Mouse (Mus musculus): ENCODE measurements around the gene Car10.
"Not testable (repeated sequence)": the region's sequence is repeated elsewhere in the genome, so short reads cannot be mapped to it uniquely, and the experiment has no call there.

Gene Car10

DNA sequence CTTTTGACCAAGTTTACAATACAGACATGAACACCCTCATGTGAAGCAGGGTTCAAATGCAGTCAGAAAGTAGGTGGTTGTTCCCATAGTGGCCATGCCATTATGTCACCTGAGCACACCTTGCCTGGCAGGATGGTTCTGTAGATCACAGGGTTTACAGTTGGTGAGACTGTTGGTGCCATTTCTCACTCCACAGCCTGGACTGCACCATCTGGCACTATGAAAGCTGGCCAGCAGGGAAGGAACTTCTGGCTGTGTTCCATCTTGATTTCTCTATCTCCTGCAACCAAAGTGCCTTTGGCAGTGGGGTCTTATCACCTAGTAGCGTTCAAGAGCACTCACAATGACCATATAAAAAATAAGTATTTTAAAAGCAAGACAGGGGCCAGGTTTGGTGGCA is 303.3 kb downstream of the Car10 start:
- not testable (repeated sequence) for DNase-seq

DNA sequence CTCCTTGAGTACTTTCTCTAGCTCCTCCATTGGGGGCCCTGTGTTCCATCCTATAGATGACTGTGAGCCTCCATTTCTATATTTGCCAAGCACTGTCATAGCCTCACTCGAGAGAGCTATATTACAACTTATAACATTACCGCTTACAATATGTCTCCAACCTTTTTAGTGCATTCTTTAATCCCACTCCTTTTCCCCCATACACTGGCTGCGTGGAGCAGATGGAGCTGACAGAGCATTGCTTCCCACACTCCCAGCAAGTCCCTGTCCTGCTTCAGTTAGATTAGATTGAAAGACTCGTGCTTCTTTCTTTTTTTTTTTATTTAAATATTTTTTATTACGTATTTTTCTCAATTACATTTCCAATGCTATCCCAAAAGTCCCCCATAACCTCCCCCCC is 310.2 kb downstream of the Car10 start:
- DNase-seq, result no peak

DNA sequence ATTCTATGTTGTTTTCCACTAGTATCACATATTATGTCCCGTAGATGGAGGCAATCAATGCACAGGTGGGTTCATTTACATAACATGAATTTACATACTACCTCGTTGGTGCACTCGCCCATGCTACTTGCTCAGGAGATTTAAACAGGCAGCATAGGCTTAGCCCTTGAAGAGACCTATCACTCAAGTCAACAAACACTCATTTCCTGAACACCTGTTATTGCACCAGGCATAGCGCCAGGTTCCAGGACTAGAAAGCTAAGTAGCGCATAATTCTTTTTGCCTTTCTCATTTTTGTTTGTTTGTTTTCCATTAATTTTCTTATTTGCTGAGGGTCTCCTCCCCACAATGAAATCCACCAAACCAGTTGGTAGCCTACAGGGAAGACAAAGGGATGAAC is 333.7 kb downstream of the Car10 start:
- no peak for DNase-seq

DNA sequence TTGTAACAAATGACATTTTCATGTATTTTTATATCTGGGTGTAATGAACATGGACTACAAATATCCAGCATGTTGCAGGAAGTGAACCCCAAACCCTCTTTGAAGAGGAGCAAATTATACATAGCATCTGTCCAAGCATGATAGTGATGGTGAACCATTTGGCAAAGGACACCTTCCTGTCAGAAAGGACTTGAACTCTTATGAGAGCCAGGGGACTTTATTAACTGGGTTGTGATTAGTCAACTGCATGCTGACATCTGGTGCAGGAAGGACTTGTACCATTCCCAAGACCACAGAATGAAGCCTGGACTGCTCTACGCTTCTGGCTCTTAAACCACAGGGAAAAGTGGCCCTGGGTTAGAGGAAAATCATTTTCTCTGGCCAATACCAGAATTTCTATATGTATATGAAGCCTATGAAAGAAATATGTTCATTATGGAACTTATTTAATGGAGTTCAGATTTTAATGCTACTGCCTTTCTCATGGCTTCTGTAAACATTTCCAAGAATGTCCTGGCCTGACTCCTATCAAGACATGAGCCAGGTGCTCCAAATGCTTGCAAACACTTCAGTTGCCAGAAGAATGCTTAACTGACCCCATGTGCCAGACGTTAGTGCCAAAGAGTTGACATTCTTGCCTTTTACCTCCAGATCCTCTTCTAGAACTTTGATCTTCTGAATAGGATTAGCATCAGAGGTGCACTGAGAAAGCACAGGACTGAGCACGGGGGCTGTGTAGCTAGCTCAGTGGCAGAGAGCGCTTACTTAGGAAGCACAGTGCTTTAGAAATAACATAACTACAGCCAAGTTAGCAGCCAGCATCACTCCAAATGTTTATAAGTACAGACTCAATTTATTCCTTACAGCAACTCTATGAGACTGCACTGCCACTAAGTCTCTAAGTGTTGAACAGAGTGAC is 337.4 kb downstream of the Car10 start:
- DNase-seq, result no peak

DNA sequence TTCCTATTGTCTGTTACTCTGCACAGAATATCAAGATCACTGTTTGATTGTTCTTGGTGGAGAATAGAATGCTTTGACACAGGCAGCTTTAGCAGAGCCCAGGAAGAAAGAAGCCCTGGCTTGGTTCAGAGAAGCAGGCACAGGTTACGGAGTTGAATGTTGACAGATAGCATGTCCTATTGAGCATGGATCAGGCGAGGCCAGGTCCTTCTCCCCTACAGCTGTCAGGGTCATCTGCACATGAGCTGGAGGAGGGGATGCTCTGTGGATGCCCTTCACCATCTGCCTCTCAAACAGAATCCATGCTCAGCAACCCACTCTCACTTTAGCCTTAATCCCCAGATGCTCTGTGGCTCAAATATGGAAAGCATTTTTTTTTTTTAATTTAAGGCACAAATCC is 339.1 kb downstream of the Car10 start:
- DNase-seq, result no peak

DNA sequence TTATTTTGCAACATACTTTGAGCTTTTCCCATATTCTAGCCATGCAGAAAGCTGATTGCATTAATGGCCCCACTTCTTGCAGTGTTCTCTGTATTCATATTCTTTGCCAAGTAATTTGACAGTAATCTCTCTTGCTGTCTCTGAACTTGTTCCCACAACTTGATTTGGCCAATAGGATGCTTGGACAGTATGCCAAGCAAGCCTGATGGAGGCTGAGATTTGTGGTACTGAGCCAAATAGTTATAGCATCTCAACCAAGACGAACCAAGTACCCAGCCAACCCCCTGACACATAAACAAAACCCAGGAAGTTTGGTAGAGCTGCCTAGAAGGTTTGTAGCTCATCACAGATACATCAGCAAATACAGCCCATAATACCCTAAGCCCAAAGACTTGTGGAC is 342.6 kb downstream of the Car10 start:
- no peak for DNase-seq

DNA sequence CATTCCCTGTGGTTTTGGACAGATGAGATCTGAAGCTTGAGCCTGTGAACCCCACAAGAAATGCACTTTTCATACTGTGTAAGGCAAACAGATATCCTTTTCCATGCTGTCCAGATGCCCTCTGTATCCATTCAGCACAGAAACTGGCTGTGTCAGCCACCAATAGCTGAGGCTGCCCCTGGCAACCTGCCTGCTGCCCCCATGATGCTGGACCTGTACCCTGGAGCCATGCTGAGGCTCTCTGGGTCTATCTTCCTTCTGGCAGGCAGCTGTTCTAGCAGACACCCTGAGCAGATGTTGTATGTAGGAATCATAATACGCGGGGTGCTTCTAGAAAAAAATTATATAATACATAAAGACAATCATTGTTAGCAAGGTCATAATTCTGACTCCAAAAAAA is 345.9 kb downstream of the Car10 start:
- no peak for DNase-seq

DNA sequence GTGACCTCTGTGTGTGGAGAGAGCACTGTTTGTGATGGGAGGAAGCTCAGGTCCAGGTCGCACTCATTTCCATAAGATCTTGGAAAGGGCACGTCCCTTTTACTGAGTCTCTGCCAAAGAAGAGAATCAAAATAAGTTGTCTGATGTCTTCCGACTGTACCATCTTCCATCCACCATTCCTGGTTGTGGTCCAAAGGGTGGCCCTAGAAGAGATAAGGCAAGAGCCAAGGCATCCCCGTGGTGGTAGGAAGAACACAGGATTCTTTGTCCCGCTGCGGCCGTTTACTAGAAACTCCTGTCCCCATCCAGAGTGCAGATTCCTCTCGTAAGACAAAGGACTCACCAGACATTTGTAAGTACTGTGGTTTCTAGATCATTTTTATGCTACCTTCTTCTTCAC is 346.9 kb downstream of the Car10 start:
- DNase-seq, result no peak

DNA sequence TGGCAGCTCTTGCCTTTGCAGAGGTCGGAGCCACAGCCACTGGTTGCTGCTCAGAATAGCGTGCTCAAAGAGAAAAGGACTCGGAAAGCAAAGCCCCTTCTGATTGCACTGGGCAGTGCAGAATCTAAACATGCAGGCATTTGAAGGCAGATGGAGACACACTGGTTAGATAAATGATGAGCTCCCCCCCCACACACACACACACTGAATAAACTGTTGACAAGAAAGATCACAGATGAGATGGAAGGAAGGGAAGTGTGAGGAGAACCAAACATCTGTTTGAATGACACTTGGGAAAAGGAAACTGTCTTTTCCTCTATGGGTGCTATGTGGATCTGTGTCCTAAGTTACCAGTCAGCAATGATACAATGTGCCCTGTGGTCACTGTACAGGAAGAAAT is 349.7 kb downstream of the Car10 start:
- no peak for DNase-seq

DNA sequence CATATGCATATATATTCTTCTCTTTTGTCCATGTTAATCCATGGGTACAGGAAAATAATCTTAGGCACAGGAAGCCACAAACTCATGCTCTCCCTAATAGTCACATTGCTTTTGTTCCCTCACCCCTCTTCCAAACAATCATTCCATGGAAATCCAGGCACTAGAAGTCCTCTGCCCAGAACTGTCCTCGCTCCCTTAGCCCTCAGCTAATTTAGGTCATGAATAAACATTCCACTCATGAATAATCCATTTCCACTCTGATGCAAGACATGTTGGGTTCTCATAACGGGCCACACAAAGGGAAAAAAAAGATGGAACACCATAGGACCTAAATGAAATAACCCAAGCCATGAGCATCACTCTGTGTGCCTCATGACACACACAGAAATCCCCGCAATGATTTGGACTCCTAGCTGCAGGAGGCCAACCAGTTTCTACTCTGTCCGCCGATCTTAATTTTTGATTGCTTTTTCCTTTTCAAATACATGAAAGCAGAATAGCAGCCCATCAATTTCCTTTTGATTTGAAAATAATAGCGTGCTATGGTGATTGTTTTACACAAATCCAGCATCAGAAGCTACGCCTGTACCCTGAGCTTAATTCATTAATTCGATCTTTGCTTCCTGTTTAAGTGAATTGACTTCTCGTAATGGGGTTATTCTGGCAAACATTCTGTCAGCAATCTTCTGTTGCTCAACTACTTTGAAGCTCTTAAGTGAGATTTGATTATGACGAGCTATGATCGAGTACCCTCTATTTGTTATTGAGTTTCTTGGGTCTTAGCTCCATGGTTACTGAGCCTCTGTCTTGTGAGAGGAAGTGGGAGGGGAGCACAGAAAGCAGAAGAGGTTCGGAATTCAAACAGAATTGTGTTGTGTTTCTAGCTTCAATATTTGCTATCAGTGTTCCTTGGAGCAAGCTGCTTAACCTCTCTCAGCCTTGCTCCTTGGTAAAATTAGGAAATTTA is 350.7 kb downstream of the Car10 start:
- no peak for DNase-seq

DNA sequence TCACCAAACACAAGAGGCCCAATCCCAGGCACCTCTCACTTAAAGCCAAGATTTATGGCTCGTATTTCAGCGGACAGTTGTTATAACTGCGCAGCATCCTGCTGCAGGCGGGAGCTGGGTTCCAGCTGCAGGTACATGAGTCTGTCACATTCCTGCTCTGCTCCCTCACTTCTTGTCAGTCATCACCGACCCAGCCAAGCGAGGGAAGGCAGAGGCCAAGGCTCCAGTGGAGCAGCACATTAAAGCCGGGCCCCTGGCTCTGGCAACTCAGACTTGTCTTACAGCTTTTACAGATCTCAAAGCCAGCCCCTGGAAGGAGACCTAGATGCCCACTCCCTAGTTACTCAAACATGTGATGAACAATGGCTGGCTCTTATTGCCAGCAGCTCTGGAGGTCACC is 352.7 kb downstream of the Car10 start:
- DNase-seq, result no peak

DNA sequence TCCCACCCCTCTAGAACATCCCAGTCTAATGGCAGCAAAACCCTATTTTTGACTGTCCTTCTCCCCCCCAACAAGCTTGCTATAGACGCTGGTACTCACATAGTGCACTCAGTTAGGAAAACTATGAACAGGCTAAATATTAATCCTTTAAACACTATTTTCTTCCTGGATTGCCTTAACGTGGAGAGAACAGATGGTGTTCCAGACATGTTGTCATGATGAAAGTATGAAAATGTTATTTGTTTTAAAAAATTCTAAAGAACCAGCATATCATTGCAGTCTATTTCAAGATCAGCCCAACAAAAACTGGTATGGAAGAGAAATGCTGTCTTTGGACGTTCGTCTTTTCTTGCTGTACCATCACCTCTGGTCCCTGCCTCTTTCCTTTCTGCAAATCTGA is 368.4 kb downstream of the Car10 start:
- DNase-seq, result no peak

DNA sequence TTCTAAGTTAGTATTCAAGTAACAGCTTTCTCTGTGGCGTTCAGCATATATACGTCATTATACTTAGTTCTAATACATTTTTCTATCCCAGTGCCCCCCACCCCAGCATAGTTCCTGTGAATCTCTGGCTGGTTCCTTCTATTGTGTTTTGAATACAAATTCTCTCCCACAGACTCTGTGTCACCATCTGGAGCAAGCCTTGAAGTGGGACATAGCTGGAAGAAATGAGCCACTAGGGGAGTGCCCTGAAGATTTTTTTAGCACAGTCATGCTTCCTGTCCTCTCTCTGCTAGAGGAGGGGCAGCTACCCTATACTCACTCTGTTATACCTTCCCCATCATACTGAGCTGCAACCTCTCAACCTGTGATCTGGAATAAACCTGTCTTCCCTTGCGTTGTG is 369.9 kb downstream of the Car10 start:
- no peak for DNase-seq

DNA sequence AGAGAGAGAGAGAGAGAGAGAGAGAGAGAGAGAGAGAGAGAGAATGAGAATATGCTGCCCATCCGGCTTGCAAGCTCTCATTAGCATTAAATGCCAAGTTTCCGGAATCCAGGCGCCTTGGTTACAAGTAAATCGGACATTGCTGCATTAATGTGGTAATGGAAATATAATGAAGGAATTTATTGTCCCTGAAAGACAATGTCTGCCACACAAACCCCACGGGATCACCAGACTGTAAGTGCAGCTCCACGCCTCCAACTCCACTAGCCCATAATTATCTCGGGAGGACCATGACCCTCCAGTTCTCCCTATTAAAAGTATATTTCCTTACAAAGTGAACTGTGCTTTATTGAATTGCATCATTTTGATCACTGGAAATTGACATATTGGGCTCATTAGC is 372.9 kb downstream of the Car10 start:
- DNase-seq, result no peak

DNA sequence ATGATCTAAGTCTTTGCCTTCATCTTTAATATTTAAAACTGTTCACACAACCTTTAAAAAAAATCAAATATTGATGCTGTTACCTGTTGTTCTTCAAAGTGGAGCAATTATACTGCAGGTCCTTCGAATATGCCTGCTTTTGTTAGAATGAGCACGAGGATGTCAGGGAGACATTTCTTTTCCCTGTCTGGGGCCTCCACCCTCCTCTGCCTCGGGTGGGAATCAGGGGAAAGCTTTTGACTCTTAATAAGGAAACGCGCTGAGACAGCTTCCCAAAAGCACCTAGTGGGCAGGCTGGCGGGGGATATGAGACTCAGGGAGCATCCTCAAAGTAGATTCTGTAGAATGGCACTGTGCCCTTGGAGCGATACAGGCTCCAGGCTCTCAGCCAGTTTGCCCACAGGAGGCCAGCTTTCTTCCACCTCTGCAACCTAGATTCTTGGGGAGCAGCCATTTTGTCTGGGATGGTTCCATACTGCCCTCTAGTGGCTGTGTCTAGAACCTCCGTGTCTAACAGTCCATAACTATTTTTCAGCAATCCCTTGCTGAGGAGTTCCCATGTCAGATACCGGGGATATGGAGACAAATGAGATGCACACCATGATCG is 373.8 kb downstream of the Car10 start:
- DNase-seq, result peak; percentile 74

DNA sequence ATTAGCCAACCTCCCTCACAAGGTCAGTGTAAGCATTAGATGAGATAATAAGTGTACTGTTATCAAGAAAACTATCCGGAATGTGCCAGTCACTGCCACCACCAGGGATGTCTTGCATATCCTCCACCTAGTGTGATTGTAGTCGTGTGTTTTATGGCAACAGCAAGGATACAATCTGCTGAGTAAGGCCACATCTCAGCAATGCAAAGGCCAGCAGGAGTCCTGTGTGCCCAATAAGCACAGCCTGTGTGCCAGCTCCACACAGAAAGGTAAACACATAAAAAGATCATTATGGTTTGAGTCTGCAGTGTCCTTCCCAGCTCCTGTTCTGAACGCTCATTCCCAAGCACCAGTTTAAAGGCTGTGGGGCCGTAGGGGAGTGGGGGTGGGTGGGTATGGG is 386.8 kb downstream of the Car10 start:
- no peak for DNase-seq

DNA sequence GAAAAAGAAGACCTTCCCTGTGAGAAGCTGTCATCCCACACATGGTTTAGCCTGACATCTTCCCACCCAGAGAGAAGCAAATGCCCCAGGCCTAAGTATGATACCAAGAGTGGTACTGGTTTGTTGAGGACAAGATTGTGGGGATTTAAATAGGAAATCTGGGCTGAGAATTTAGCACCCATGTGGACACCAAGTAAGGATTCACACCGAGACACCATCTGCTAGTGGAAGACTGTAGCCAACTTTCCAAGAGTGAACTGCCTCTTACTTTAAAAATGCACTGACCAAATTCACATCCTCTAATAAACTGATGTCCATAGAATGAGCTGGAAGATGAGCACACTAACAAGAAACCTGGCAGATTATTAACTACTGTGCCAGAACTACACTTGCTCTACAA is 389.2 kb downstream of the Car10 start:
- DNase-seq, result no peak

DNA sequence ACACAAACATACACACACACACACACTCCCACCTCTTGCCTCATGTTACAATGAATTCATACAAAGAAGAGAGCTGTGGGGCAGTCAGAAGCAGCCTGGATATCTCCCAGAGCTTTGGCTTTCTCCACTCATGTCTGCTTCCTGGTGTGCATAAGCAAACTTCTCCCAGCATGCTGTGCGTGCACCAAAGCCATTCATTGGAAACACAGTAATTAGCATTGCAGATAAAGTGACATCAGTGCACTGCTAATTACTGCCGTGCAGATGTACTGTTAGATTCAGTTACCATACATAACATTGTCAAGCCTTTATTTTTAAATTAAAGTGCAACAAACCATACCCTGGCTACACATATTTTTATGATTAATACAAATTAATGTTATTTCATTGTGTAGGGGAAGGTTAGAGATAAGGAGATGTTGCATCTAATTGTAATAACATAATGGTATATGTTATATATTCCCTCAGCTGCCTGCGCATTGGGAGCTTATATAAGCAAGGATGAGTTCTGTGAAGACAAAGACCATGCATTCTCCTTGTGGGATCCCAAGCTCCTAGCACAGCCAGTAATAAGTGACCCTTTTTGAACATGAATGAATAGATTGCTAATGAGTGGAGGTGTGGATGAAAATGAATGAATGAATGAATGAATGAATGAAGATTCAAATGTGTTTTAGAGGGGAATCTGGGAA is 390.2 kb downstream of the Car10 start:
- DNase-seq, result no peak

DNA sequence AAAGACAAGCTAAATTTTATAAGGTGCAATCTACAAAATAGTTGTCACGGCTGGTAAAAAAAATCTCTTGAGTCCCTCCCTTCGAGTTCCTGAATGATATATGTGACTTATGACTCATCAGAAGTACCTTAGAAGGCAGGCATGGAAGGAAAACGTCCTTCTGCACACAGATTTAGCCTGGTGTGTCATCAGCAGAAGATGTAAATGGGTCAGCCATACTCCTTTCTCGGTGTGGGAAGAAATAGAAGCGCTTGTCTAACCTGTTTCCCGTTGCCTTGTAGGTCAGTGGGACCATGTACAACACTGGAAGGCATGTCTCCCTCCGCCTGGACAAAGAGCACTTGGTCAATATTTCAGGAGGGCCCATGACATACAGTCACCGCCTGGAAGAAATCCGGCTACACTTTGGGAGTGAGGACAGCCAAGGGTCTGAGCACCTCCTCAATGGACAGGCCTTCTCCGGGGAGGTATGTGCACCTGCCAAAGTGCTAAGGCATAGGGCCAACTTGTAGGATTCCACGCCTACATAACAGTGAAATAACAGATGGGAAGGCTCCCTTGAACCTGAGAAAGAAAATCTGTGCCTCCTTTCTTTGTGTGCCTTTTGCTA is 392.5 kb downstream of the Car10 start:
- DNase-seq, result no peak

DNA sequence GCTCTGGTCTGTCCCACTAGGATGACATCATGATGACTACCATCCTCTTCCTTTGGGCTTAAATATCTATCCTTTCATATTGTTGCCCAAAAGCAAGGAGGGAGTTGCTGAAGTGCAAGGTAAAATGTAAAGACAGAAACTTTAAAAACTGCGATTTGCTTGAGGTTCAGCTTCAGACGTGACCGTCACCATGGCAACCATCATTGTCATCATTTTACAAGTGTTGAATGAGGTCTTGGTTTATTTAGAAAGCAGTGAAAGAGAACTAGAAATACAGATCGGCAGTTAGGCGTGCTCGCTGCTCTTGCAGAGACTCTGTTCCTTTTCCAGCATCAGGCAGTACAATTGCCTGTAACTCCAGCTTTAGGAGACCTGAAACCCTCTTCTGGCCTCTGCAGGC is 400.1 kb downstream of the Car10 start:
- DNase-seq, result no peak

DNA sequence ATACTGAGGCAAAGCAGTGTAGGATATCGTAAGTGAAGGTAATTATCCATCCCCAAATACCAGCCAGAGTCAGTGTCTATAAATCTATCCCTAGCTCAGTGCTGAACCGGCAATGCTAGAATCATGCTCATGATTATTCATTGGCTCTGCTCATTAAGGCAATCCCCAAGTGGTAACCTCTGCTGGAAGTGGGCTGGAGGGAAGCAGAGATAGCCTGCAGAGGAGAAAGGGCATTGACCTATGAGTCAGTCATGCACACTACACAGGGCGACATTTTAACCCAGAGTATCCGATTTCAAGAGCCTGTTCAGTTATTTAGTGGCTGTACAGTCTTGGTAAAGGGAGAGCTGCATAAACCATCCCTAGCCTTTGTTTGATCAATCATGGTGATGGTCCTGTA is 402.6 kb downstream of the Car10 start:
- no peak for DNase-seq

DNA sequence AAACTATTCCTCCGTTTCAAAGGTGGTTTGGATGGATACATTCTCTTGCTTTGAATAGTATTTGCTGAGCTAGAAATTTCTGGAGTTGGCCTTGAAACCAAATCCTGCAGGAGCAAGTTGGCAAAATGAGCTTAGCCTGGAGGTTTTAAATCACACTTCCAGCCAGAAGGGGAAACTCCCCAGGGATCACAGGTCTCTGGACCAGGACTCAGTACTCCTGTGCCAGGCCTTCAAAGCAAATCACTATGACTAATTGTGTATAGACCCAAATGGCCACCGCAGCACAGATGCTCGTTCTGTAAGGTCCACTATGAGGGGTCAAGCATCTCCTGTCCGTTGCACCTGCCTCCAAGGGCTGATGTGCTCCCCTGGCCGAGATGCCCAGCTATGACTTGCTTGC is 403.8 kb downstream of the Car10 start:
- DNase-seq, result no peak

Measured in right cerebral cortex, postnatal 4 days (tissue).